Mouse (Mus musculus) telencephalon, adult 2 months (tissue): ENCODE results near the gene Cypt14.
"Not testable (repeated sequence)": the region's sequence is repeated elsewhere in the genome, so short reads cannot be mapped to it uniquely, and the experiment has no call there.

Experiments used
- DNase-seq: peaks from one replicate; pipeline ENCODE4 v3.0.0-alpha.2; 2011; ENCODE audit warnings: low read depth, low spot score

Cypt14 gene

GRCm38 (mm10) chrX:39863504-39863903 lies at the start of gene Cypt14:
Cypt14 (minus strand) TSS chrX:39863604.
- not testable (repeated sequence) for DNase-seq
